Mouse (Mus musculus) erythroid progenitor cell, adult 5-6 weeks (primary cell): ENCODE measurements at regions not wholly inside any gene's neighbourhood (a gene's known extent, or its start where the extent isn't known, plus 50 kb on each side); places are given as distances from the start of the nearest gene placed in this dataset.

Experiments
- ATAC-seq: replicated peaks from 2 replicates; pipeline ENCODE4 v1.8.0; 2016; ENCODE audit warnings: moderate number of reproducible peaks, mild to moderate bottlenecking, moderate TSS enrichment, inconsistent platforms; ENCODE audit not compliant: poor library complexity, low FRiP score, severe bottlenecking

- peak; percentile 92 for ATAC-seq
Measured at GRCm38 (mm10) chr16:50732082-50733006, 141.4 kb upstream of the Ccdc54 start.

GRCm38 (mm10) chr16:50729341-50729740, 138.4 kb upstream of the Ccdc54 start:
- no peak for ATAC-seq

GRCm38 (mm10) chr16:50723144-50723543, 132.2 kb upstream of the Ccdc54 start:
- ATAC-seq, result no peak

- ATAC-seq, result no peak
Measured at GRCm38 (mm10) chr16:50717306-50718017, 126.5 kb upstream of the Ccdc54 start.

GRCm38 (mm10) chr16:50709727-50710126, 118.8 kb upstream of the Ccdc54 start:
- no peak for ATAC-seq

DNA sequence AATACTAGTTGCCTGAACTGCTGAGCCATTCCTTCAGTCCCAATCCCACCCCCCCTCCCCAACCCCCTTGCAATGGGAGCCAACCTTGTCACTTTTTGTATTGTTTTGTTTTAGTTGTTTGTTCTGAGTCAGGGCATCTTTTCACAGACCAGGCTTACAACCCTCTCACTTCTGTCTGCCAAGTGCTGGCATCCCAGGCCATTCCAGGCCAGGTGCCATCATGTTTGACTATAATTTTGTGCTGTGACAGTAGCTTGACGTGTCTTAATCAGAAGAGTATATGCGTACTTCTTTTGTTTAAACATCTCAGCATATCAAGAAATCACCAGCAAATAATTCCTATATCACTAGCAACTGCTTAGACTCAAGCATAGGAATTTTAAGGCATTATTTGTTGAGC, 117.0 kb upstream of the Ccdc54 start:
- ATAC-seq, result no peak

- ATAC-seq, result no peak
Measured at GRCm38 (mm10) chr16:50705921-50706320, 115.0 kb upstream of the Ccdc54 start.

- ATAC-seq, result no peak
Measured at GRCm38 (mm10) chr16:50700811-50701517, 110.0 kb upstream of the Ccdc54 start.

DNA sequence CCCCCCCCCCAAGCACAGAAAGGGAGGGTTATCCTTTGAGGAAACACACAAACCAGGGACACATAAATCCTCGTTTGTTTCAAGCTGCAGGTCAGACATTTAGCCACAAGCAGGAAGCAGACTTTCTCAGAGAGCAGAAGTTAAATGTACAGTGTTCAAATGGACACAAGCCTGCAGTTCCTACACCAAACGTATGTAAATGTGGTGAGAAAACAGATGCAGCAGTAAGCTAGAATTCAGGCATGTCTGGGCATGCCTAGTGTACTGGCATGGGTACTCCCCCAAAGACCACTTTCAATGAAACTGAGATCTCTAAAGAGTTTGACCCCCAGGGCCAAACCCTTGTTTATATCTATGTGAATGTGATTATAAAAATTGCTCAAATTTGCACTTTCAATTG, 109.2 kb upstream of the Ccdc54 start:
- no peak for ATAC-seq

DNA sequence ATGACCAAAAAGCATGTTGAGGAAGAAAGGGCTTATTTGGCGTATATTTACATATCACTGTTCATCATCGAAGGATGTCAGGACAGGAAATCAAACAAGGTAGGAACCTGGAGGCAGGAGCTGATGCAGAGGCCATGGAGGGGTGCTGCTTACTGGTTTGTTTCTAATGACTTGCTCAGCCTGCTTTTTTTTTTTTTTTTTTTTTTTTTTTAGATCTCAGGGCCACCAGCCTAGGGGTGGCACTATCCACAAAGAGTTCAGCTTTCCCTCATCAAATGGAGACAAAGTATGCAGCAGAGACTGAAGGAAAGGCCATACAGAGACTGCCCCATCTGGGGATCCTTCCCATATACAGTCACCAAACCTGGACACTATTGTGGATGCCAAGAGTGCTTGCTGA, 106.8 kb upstream of the Ccdc54 start:
- ATAC-seq, result no peak

GRCm38 (mm10) chr16:50696052-50696451, 105.1 kb upstream of the Ccdc54 start:
- no peak for ATAC-seq

GRCm38 (mm10) chr16:50694045-50694444, 103.1 kb upstream of the Ccdc54 start:
- ATAC-seq, result no peak

GRCm38 (mm10) chr16:50690818-50691217, 99.9 kb upstream of the Ccdc54 start:
- no peak for ATAC-seq

- ATAC-seq, result no peak
Measured at GRCm38 (mm10) chr16:50689525-50689924, 98.6 kb upstream of the Ccdc54 start.

DNA sequence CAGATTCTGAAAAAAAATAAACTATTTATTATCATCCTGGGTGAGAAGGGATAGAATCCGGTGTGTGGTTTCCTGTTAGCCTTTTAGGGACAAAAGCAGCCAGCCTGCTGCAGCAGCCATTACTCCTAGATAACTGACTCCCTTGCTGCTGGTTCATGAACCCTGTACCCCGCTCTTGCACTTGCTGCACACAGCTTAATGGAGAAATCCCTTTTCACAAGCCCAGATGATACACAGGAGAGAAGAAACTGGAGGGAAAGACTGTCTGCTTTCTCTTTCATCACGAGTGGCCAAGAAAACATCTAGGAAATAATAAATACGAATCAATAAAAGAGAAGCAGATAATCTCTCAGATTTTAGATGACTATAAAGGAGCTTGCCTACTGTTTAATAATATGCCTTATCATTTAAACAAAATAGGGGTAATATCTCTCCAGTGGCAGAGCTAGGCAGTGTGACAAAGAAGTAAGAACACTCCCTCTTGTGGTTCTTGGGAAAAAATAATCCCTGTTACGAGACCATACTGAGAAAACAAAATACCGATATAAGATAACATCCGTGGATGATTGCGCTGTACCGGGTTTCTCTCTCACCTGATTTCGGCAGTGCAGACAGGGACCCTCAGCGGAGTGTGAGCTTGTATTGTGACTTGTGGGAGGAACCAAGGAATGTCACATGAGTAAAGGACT, 98.0 kb upstream of the Ccdc54 start:
- no peak for ATAC-seq

GRCm38 (mm10) chr16:50679698-50680097, 88.7 kb upstream of the Ccdc54 start:
- ATAC-seq, result no peak

GRCm38 (mm10) chr16:50673339-50673738, 82.4 kb upstream of the Ccdc54 start:
- no peak for ATAC-seq

- no peak for ATAC-seq
Measured at GRCm38 (mm10) chr16:50672713-50673112, 81.8 kb upstream of the Ccdc54 start.

- no peak for ATAC-seq
Measured at GRCm38 (mm10) chr16:50671170-50671569, 80.2 kb upstream of the Ccdc54 start.

DNA sequence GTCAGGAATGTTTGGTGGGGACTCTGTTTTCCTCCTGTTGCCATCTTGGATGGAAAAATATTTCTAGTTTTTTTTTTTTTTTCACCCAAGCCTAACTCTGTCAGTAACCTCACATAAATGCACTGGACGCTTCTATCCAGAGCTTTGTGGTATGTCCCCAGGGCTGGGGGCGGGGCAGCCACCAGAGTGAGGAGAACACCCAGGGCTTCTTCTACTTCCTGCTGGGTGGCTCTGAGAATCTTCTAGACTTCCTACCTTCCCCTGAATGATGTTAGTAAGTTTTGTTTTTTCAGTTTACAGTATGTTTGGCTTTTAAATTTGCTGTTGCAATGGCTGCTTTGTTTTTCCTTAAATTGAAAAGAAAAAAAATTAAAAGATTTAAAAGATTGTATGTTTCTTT, 73.3 kb upstream of the Ccdc54 start:
- ATAC-seq, result no peak
